Mouse (Mus musculus): ENCODE measurements around the gene Dennd5b. TPM values are rescaled to one million over a fixed set of nuclear protein-coding genes. Genes with fewer than 3 reads are reported as not detected.

Gene Dennd5b
- polyA plus RNA-seq, 1 experiment from 2014 or later: 3.8 TPM

GRCm38 (mm10) chr6:149100174-149101075, 1.1 kb downstream of the Dennd5b start:
- H3K4me2 ChIP-seq: peak overlapping the region; percentile 63
- no peaks in the 10 kb centered on the region for H3K9me3 ChIP-seq (replicated peaks)
- WGBS (ENCODE audit: insufficient replicate concordance): 2% methylated on average over 52 of the region's 52 CpGs
- ATAC-seq (ENCODE audit: insufficient read depth): peak; percentile 45
- H3K27ac ChIP-seq (replicated peaks): peak overlapping the region; percentile 78
- H3K27me3 ChIP-seq: peaks cover 52% of the 10 kb centered on the region
- H3K4me3 ChIP-seq (replicated peaks): peak overlapping the region; percentile 62
- no peaks in the 10 kb centered on the region for H3K36me3 ChIP-seq (replicated peaks)
- peak overlapping the region; percentile 45 for H3K9ac ChIP-seq
- H3K4me1 ChIP-seq (replicated peaks): no peaks in the 10 kb centered on the region

GRCm38 (mm10) chr6:149098993-149099392, 2.5 kb downstream of the Dennd5b start:
- no peak overlapping the region for H3K27ac ChIP-seq (replicated peaks)
- no peak overlapping the region for H3K9ac ChIP-seq
- H3K4me1 ChIP-seq (replicated peaks): no peaks in the 10 kb centered on the region
- no peak overlapping the region for H3K4me3 ChIP-seq (replicated peaks)
- no peaks in the 10 kb centered on the region for H3K36me3 ChIP-seq (replicated peaks)
- no peak overlapping the region; the same call in 1 of the 2 replicates for H3K4me2 ChIP-seq
- peaks cover 44% of the 10 kb centered on the region for H3K27me3 ChIP-seq
- no peak for ATAC-seq (ENCODE audit: insufficient read depth)
- no peaks in the 10 kb centered on the region for H3K9me3 ChIP-seq (replicated peaks)

DNA sequence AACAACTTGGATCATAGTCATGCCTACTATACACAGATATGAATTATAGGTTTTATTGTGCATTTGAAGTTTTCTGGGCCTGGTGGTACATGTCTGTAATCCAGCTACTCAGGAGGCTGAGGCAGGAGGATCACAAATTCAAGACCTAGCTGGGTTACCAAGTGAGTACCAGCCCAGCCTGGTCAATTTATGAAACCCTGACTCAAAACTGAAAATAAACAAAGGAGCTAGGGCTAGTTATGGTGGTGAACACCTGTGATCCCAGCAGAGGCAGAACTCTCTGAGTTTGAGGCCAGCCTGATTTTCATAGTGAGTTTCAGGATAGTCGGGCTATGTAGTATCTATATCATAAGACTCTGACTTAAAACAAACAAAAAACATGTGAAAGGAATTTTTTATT, 4.2 kb downstream of the Dennd5b start:
- no peak overlapping the region for H3K4me3 ChIP-seq (replicated peaks)
- 64% methylated on average over 1 of the region's 1 CpGs for WGBS (ENCODE audit: insufficient replicate concordance)
- no peak overlapping the region for H3K9ac ChIP-seq
- no peaks in the 10 kb centered on the region for H3K9me3 ChIP-seq (replicated peaks)
- H3K36me3 ChIP-seq (replicated peaks): no peaks in the 10 kb centered on the region
- H3K27ac ChIP-seq (replicated peaks): no peak overlapping the region
- ATAC-seq (ENCODE audit: insufficient read depth): no peak
- H3K27me3 ChIP-seq: peaks cover 33% of the 10 kb centered on the region
- no peak overlapping the region for H3K4me2 ChIP-seq
- H3K4me1 ChIP-seq (replicated peaks): no peaks in the 10 kb centered on the region

- Histone ChIP-seq H3K4me1 (replicated peaks) (no peaks in the 10 kb centered on the region), H3K36me3 (replicated peaks) (no peaks in the 10 kb centered on the region), H3K4me3 (replicated peaks) (no peak overlapping the region), H3K9ac (no peak overlapping the region), H3K27me3 (peaks cover 23% of the 10 kb centered on the region), H3K27ac (replicated peaks) (no peak overlapping the region), H3K4me2 (no peak overlapping the region), H3K9me3 (replicated peaks) (no peaks in the 10 kb centered on the region)
- no peak for ATAC-seq (ENCODE audit: insufficient read depth)
- 49% methylated on average over 2 of the region's 2 CpGs for WGBS (ENCODE audit: insufficient replicate concordance)
These were observed 5.2 kb downstream of the Dennd5b start for GRCm38 (mm10) chr6:149096233-149096632.

DNA sequence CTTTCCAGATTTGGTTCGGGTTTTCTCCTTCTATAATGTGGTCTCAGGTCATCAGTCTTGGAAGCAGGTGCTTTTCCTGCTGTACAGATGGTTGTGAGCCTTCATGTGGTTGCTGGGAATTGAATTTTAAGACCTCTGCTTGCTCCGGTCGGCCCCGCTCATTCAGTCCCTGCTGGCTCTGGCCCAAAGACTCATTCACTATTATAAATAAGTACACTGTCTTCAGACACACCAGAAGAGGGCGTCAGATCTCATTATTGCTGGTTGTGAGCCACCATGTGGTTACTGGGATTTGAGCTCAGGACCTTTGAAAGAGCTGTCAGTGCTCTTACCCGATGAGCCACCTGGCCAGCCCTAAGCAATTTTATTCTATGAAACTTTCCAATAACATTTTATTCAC, 6.1 kb downstream of the Dennd5b start:
- Histone ChIP-seq H3K4me1 (replicated peaks) (no peaks in the 10 kb centered on the region), H3K9me3 (replicated peaks) (no peaks in the 10 kb centered on the region), H3K4me3 (replicated peaks) (no peak overlapping the region), H3K27ac (replicated peaks) (no peak overlapping the region), H3K4me2 (no peak overlapping the region), H3K27me3 (peaks cover 15% of the 10 kb centered on the region), H3K36me3 (replicated peaks) (no peaks in the 10 kb centered on the region), H3K9ac (no peak overlapping the region)
- 61% methylated on average over 6 of the region's 6 CpGs for WGBS (ENCODE audit: insufficient replicate concordance)
- no peak for ATAC-seq (ENCODE audit: insufficient read depth)

DNA sequence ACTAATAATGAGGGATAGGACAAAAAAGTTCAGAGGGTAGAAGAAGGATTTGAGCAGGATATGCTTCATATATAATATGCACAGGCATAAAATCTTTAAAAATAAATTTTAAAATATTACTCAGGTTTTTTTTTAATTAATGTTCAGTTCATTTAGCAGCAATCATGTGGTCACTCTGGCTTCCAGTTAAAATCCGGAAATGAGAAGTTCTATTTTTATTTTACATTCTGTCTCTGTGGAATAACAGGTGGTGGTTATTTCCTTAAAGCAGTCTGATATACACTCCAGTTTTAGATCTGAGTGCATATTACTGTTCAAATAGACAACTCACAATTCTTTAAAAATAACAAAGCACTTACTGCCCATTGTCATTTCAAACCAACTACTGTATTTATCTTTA, 6.9 kb downstream of the Dennd5b start:
- H3K27ac ChIP-seq (replicated peaks): no peak overlapping the region
- no peak for ATAC-seq (ENCODE audit: insufficient read depth)
- no peaks in the 10 kb centered on the region for H3K4me1 ChIP-seq (replicated peaks)
- H3K4me3 ChIP-seq (replicated peaks): no peak overlapping the region
- H3K27me3 ChIP-seq: peaks cover 8% of the 10 kb centered on the region
- H3K9ac ChIP-seq: no peak overlapping the region
- H3K36me3 ChIP-seq (replicated peaks): no peaks in the 10 kb centered on the region
- no peak overlapping the region for H3K4me2 ChIP-seq
- no peaks in the 10 kb centered on the region for H3K9me3 ChIP-seq (replicated peaks)
- 21% methylated on average over 1 of the region's 1 CpGs for WGBS (ENCODE audit: insufficient replicate concordance)

DNA sequence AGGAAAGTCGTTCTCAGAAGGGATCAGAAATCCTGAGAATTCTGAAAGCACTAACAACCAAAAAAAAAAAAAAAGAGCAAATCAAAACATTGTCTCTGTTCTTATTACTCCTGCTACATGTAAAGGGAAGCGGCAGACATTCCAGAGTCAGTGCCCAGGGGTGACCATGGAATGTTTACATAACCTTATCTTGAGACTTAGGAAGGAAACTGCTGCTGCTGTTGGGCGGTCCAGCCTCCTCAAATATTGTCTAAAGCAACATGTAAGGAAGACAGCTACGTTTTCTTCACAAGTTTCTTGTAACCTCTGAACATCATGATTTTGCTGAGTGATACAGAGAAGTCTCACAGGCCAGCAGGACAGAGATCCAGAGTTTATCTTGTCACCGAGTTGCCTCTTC, 8.0 kb downstream of the Dennd5b start:
- Histone ChIP-seq H3K4me2 (no peak overlapping the region), H3K27me3 (no peaks in the 10 kb centered on the region), H3K36me3 (replicated peaks) (no peaks in the 10 kb centered on the region), H3K4me1 (replicated peaks) (no peaks in the 10 kb centered on the region), H3K4me3 (replicated peaks) (no peak overlapping the region), H3K9ac (no peak overlapping the region), H3K27ac (replicated peaks) (no peak overlapping the region), H3K9me3 (replicated peaks) (no peaks in the 10 kb centered on the region)
- 22% methylated on average over 5 of the region's 5 CpGs for WGBS (ENCODE audit: insufficient replicate concordance)
- no peak for ATAC-seq (ENCODE audit: insufficient read depth)

DNA sequence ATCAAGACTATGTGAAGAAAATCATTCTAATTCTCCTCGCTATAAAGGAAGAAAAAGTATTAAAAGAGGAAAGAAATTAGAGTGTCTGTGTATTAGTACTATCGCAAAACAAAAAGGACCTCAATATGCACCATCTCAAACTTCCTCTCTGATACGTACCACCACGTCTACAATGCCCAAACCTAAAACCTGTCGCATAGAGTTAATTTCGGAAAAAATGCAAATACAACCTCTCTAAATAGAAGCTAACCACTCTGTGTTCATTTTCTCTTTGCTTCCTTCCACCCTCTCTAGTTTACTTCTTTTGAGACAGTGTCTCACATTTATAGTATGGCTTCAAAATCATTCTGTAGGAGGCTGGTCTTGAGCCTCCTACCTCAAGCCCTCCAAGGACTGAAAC, 9.1 kb downstream of the Dennd5b start:
- Histone ChIP-seq H3K27me3 (no peaks in the 10 kb centered on the region), H3K4me3 (replicated peaks) (no peak overlapping the region), H3K4me2 (no peak overlapping the region), H3K4me1 (replicated peaks) (peaks cover 2% of the 10 kb centered on the region; the same call in 1 of the 2 replicates), H3K27ac (replicated peaks) (no peak overlapping the region), H3K9me3 (replicated peaks) (no peaks in the 10 kb centered on the region), H3K36me3 (replicated peaks) (no peaks in the 10 kb centered on the region), H3K9ac (no peak overlapping the region)
- ATAC-seq (ENCODE audit: insufficient read depth): no peak
- WGBS (ENCODE audit: insufficient replicate concordance): 75% methylated on average over 6 of the region's 6 CpGs

DNA sequence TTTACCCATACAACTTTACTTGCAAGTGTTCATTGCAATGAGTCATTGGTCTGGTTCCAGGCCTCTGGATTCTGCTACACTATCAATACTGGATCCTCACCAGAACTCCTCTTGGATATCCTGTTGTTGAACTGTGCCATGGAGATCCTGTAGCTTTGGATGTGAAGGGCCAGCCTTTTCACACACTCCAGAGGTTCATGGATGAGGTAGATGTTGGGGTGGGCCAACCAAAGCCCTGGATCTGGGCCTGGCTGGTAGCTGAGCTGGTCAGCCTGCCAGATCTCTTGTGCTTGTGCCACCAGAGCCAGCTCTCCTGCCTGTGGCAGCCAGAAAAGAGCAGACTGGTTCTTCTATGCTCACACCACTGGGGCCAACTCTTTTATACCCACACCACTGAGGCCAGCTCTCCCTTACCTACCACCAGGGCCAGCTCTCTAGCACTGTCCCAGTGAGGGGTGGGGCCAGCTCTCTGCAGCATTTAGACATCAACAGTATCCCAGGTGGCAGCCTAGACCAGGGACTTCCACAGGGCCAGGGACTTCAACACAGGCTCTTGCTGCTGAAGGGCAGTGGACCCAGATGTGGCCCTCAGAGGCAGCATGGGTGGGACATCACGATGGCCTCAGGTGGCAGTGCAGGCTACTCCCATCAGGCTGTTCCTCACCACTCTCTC, 24.2 kb downstream of the Dennd5b start:
- no peaks in the 10 kb centered on the region for H3K9me3 ChIP-seq (replicated peaks)
- no peak overlapping the region for H3K27ac ChIP-seq (replicated peaks)
- H3K4me1 ChIP-seq (replicated peaks): no peaks in the 10 kb centered on the region
- no peak overlapping the region for H3K4me3 ChIP-seq (replicated peaks)
- no peak overlapping the region for H3K9ac ChIP-seq
- no peak overlapping the region for H3K4me2 ChIP-seq
- H3K27me3 ChIP-seq: no peaks in the 10 kb centered on the region
- H3K36me3 ChIP-seq (replicated peaks): peaks cover 4% of the 10 kb centered on the region; the same call in 1 of the 2 replicates
- WGBS (ENCODE audit: insufficient replicate concordance): 67% methylated on average over 1 of the region's 1 CpGs
- peak; percentile 40; the same call in 1 of the 2 replicates for ATAC-seq (ENCODE audit: insufficient read depth)

GRCm38 (mm10) chr6:149073854-149074253, 27.6 kb downstream of the Dennd5b start:
- H3K27me3 ChIP-seq: no peaks in the 10 kb centered on the region
- H3K9ac ChIP-seq: no peak overlapping the region
- no peak for ATAC-seq (ENCODE audit: insufficient read depth)
- 69% methylated on average over 4 of the region's 4 CpGs for WGBS (ENCODE audit: insufficient replicate concordance)
- no peak overlapping the region for H3K4me2 ChIP-seq
- no peak overlapping the region for H3K4me3 ChIP-seq (replicated peaks)
- peaks cover 4% of the 10 kb centered on the region; the same call in 1 of the 2 replicates for H3K36me3 ChIP-seq (replicated peaks)
- H3K27ac ChIP-seq (replicated peaks): no peak overlapping the region
- no peaks in the 10 kb centered on the region for H3K4me1 ChIP-seq (replicated peaks)
- no peaks in the 10 kb centered on the region for H3K9me3 ChIP-seq (replicated peaks)

DNA sequence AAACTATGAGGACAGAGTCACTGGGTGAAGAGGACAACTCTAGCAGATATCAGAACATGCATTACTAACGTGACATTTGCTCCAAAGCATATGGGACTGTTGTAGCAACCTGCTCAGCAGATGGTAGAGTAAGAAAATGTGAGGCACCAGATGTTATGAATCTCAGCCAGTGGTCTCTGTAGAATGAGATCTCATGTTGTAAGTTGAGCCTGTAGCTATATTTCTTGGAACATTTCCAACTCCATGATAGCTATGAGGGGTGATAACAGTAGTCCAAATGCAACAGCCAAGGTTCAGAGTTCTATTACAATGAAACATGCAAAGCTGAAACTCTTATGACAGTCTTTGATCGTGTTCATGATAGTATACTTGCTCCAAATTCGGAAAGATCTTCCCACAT, 28.6 kb downstream of the Dennd5b start:
- Histone ChIP-seq H3K27ac (replicated peaks) (no peak overlapping the region), H3K4me1 (replicated peaks) (peaks cover 4% of the 10 kb centered on the region; the same call in 1 of the 2 replicates), H3K4me3 (replicated peaks) (no peak overlapping the region), H3K4me2 (no peak overlapping the region), H3K27me3 (no peaks in the 10 kb centered on the region), H3K9me3 (replicated peaks) (no peaks in the 10 kb centered on the region), H3K36me3 (replicated peaks) (peaks cover 4% of the 10 kb centered on the region; the same call in 1 of the 2 replicates), H3K9ac (no peak overlapping the region)
- WGBS (ENCODE audit: insufficient replicate concordance): 44% methylated on average over 3 of the region's 3 CpGs
- ATAC-seq (ENCODE audit: insufficient read depth): no peak
